Comparison of ENCODE assay signal across 10 mouse cellular contexts in genomic region chr4:119111410-119111809, GRCm38 (mm10). TPM values are rescaled to one million over a fixed set of nuclear protein-coding genes. Genes with fewer than 3 reads are reported as not detected.
A peak's percentile ranks its signal among the peaks of the same experiment; 100 is the strongest.
DNase-seq lines count a peak whose midpoint lies in the region; ATAC-seq and TF ChIP-seq lines count a peak whose summit lies in the region.
"Had no signal": no experiment of that assay in that cellular context is flagged by ENCODE, and none has a peak within 500 bp of the region (broad histone marks: within the 10 kb centered on the region; RNA-seq: fewer than 3 reads in every experiment).

No protein-coding gene starts in this region.

- no peak for TF ChIP-seq CTCF in midbrain, postnatal 0 days (IDR thresholded peaks at IDR 0.05)

- no peaks in the 10 kb centered on the region for H3K27me3 ChIP-seq in heart, embryonic 10.5 days (ENCODE audit: insufficient read depth, poor library complexity, severe bottlenecking)
- H3K27me3 ChIP-seq in liver, embryonic 11.5 days (replicated peaks; ENCODE audit: control insufficient read depth, insufficient read depth, low read length): no peaks in the 10 kb centered on the region
- no peaks in the 10 kb centered on the region for H3K27me3 ChIP-seq in embryonic facial prominence, embryonic 15.5 days
- H3K27me3 ChIP-seq in midbrain, postnatal 0 days (ENCODE audit: insufficient read depth, low read length): no peaks in the 10 kb centered on the region

- H3K4me2 ChIP-seq in liver, embryonic 11.5 days: peak overlapping the region; percentile 93
- peak overlapping the region; percentile 75 for H3K4me2 ChIP-seq in embryonic facial prominence, embryonic 15.5 days (replicated peaks)
- 0 out of 2 replicates have a peak overlapping the region, but pooled peaks have one; percentile 6 for H3K4me2 ChIP-seq in midbrain, postnatal 0 days (ENCODE audit: low read depth, low read length, poor library complexity, severe bottlenecking)

- intact Hi-C loops in heart, postnatal 14 days (cut with DNase I): no loop called here

- no peak for ATAC-seq in liver, embryonic 11.5 days (replicated peaks; ENCODE audit: low FRiP score)
- no peak for ATAC-seq in embryonic facial prominence, embryonic 15.5 days (ENCODE audit: insufficient number of reproducible peaks, low FRiP score, low TSS enrichment, low read depth)
- no peak for ATAC-seq in midbrain, postnatal 0 days (ENCODE audit: low FRiP score)
- no peak for ATAC-seq in erythroid progenitor cell, adult 5-6 weeks (replicated peaks; ENCODE audit: low FRiP score, poor library complexity, severe bottlenecking)

- no peaks in the 10 kb centered on the region for H3K9me3 ChIP-seq in heart, embryonic 10.5 days
- H3K9me3 ChIP-seq in liver, embryonic 11.5 days (ENCODE audit: control insufficient read depth, low read length): no peaks in the 10 kb centered on the region
- no peaks in the 10 kb centered on the region for H3K9me3 ChIP-seq in embryonic facial prominence, embryonic 15.5 days (replicated peaks)
- no peaks in the 10 kb centered on the region for H3K9me3 ChIP-seq in midbrain, postnatal 0 days (ENCODE audit: low read length)

- H3K27ac ChIP-seq in heart, embryonic 10.5 days: peak overlapping the region; percentile 98
- peak overlapping the region; percentile 13; the same call in 1 of the 2 replicates for H3K27ac ChIP-seq in liver, embryonic 11.5 days (ENCODE audit: low read depth, low read length)
- H3K27ac ChIP-seq in embryonic facial prominence, embryonic 15.5 days (replicated peaks): no peak overlapping the region
- no peak overlapping the region for H3K27ac ChIP-seq in midbrain, postnatal 0 days (ENCODE audit: low read depth, low read length)

- H3K36me3 ChIP-seq in heart, embryonic 10.5 days: peaks cover 49% of the 10 kb centered on the region
- peaks cover 6% of the 10 kb centered on the region; the same call in 1 of the 2 replicates for H3K36me3 ChIP-seq in liver, embryonic 11.5 days (ENCODE audit: control insufficient read depth, insufficient read depth, low read length)
- no peaks in the 10 kb centered on the region for H3K36me3 ChIP-seq in embryonic facial prominence, embryonic 15.5 days
- H3K36me3 ChIP-seq in midbrain, postnatal 0 days (ENCODE audit: insufficient read depth, low read length): no peaks in the 10 kb centered on the region

- peak overlapping the region; percentile 90 for H3K4me3 ChIP-seq in heart, embryonic 10.5 days
- peak overlapping the region; percentile 23; the same call in 1 of the 2 replicates for H3K4me3 ChIP-seq in liver, embryonic 11.5 days (ENCODE audit: low read depth, low read length)
- H3K4me3 ChIP-seq in embryonic facial prominence, embryonic 15.5 days (replicated peaks): peak overlapping the region; percentile 89
- peak overlapping the region; percentile 70; the same call in 1 of the 2 replicates for H3K4me3 ChIP-seq in midbrain, postnatal 0 days (ENCODE audit: low read depth, low read length)

- DNase-seq in heart, embryonic 10.5 days (ENCODE audit: low spot score): no peak
- DNase-seq in heart, postnatal 14 days: no peak
- no peak for DNase-seq in liver, embryonic 11.5 days (ENCODE audit: low spot score)
- no peak for DNase-seq in liver
- DNase-seq in midbrain, postnatal 0 days (ENCODE audit: low spot score): no peak
- no peak for DNase-seq in gastrocnemius, adult 8-10 months (ENCODE audit: low spot score in 2 of 2)
- DNase-seq: cerebellum, postnatal 10 days; gastrocnemius, postnatal 36 days had no signal

- peaks cover 81% of the 10 kb centered on the region for H3K4me1 ChIP-seq in heart, embryonic 10.5 days
- H3K4me1 ChIP-seq in liver, embryonic 11.5 days (replicated peaks; ENCODE audit: control insufficient read depth, insufficient read depth, low read length): peaks cover 56% of the 10 kb centered on the region
- H3K4me1 ChIP-seq in embryonic facial prominence, embryonic 15.5 days: peaks cover 66% of the 10 kb centered on the region
- H3K4me1 ChIP-seq in midbrain, postnatal 0 days (ENCODE audit: insufficient read depth, low read length): no peaks in the 10 kb centered on the region

- WGBS in heart, embryonic 10.5 days: 64% methylated on average over 5 of the region's 5 CpGs
- 78% methylated on average over 5 of the region's 5 CpGs for WGBS in liver, embryonic 11.5 days
- 64% methylated on average over 5 of the region's 5 CpGs for WGBS in embryonic facial prominence, embryonic 15.5 days
- 67% methylated on average over 5 of the region's 5 CpGs for WGBS in midbrain, postnatal 0 days

- peak overlapping the region; percentile 48; the same call in 1 of the 2 replicates for H3K9ac ChIP-seq in liver, embryonic 11.5 days (ENCODE audit: low read depth, low read length)
- H3K9ac ChIP-seq in embryonic facial prominence, embryonic 15.5 days: no peak overlapping the region
- no peak overlapping the region for H3K9ac ChIP-seq in midbrain, postnatal 0 days (replicated peaks; ENCODE audit: low read length, poor library complexity, severe bottlenecking)

RNA-seq across cellular contexts. Expression of gene Slc2a1, which starts 2.9 kb away (rescaled TPM):
- polyA plus RNA-seq in heart, embryonic 10.5 days (2016; fragmentation: Nextera tagmentation; extraction: Ambion mirVana): 549 and 607 TPM in 2 replicates
- total RNA-seq in heart, postnatal 14 days (2021): 1 to 10 TPM; 6.2 to 8.5 TPM
- 150 and 153 TPM in 2 replicates for polyA plus RNA-seq in liver, embryonic 11.5 days (2014; fragmentation: Nextera tagmentation; extraction: Ambion mirVana)
- 141 and 160 TPM in 2 replicates for polyA plus RNA-seq in embryonic facial prominence, embryonic 15.5 days (2015; fragmentation: Nextera tagmentation; extraction: Ambion mirVana)
- total RNA-seq in midbrain, postnatal 0 days (2014; rRNA removed): 85.1 and 104 TPM in 2 replicates
- polyA plus RNA-seq in midbrain, postnatal 0 days (2015; fragmentation: Nextera tagmentation; extraction: Ambion mirVana): 43.1 and 46.4 TPM in 2 replicates
- total RNA-seq in gastrocnemius, adult 8-10 months (2022): 1 to 10 TPM; 4.6 to 9.8 (median 5.3) TPM
- 1.1 and 5.4 TPM in 2 replicates for total RNA-seq in erythroid progenitor cell, adult 5-6 weeks (2015; ENCODE audit: low replicate concordance)
- 1.0 TPM in 1 of 2 replicates, not detected in the other for total RNA-seq in erythroid progenitor cell, adult 5-6 weeks (2017; ENCODE audit: low replicate concordance)

Comparison
In these comparisons a context has a peak if more than half of its experiments do, and no peak if none do; other contexts are left out.
1. H3K27ac ChIP-seq: peak in heart, embryonic 10.5 days (single experiment) and liver, embryonic 11.5 days (single experiment); none in embryonic facial prominence, embryonic 15.5 days (single experiment) and midbrain, postnatal 0 days (single experiment).
2. H3K4me3 ChIP-seq: peak in every context shown above with its lines; median percentile 90 in heart, embryonic 10.5 days; 89 in embryonic facial prominence, embryonic 15.5 days; 70 in midbrain, postnatal 0 days; 23 in liver, embryonic 11.5 days.
3. H3K4me2 ChIP-seq: peak in every context shown above with its lines; median percentile 93 in liver, embryonic 11.5 days; 75 in embryonic facial prominence, embryonic 15.5 days; 6 in midbrain, postnatal 0 days.